Mouse (Mus musculus): ENCODE results near the gene Mageb4. TPM values are rescaled to one million over a fixed set of nuclear protein-coding genes. Genes with fewer than 3 reads are reported as not detected.
"Not testable (repeated sequence)": the region's sequence is repeated elsewhere in the genome, so short reads cannot be mapped to it uniquely, and the experiment has no call there.

Mageb4 gene
- total RNA-seq (2021), result not detected
- long read RNA-seq, experiment 1, result 0 reads
- long read RNA-seq, experiment 2, result 0 reads

- not testable (repeated sequence) for DNase-seq (ENCODE audit: low spot score in 2 of 2)
These were observed at the start of gene Mageb4 for GRCm38 (mm10) chrX:86304993-86305392. Gene Mageb4 (minus strand): TSS chrX:86305093.

- DNase-seq (ENCODE audit: low spot score in 2 of 2), result not testable (repeated sequence)
These were observed 20.3 kb downstream of the Mageb4 start for GRCm38 (mm10) chrX:86284597-86284996.

DNA sequence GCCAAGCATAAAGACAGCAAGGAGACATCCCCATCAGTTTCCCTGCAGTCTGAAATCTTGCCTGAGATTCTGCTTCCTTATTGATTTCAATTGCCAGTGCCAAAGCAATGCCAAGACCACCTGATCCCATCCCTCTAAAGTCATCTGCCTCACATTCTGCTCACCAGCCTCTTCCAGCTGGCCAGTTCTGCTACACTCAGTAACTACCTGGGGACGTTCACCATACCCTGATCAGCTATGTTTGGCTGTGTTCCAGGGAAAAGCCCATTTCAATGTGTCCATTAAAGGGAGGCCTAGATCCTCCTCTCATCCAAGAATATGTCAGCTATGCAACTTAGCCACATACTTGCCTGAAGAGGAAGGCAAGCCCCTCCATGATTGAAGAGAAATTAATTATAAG lies 58.9 kb downstream of the Mageb4 start:
- DNase-seq (ENCODE audit: low spot score in 2 of 2), result not testable (repeated sequence)

DNA sequence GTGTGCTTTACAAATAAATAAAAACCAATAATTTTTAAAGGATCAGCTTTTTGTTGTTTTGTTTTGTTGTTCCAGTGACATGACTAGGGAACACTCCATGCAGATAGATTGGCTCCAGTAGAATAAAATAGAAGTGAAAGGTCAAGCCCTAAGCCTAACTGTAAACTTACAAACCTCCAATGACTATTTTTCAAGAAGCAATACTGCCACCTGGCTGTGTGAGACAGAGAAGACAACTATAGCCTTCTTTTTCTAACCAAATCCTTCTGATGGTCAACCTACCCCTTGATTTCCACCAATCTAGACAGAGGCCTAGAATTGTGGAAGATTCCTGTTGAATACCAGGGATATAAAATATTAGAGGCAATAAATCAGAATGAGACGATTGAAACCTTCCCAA lies 67.6 kb downstream of the Mageb4 start:
- DNase-seq (ENCODE audit: low spot score in 2 of 2), result no peak

Other genes with a start within 250 kb of the Mageb4 start
- gene Nr0b1, start 113.3 kb downstream of the Mageb4 start, total RNA-seq (2021), result not detected